Mouse (Mus musculus): ENCODE data around the gene Fndc7. TPM values are rescaled to one million over a fixed set of nuclear protein-coding genes. Genes with fewer than 3 reads are reported as not detected.
A peak's percentile ranks its signal among the peaks of the same experiment; 100 is the strongest.

The Fndc7 gene
- polyA plus RNA-seq, 1 experiment from 2014 or later: 0.05 TPM

DNA sequence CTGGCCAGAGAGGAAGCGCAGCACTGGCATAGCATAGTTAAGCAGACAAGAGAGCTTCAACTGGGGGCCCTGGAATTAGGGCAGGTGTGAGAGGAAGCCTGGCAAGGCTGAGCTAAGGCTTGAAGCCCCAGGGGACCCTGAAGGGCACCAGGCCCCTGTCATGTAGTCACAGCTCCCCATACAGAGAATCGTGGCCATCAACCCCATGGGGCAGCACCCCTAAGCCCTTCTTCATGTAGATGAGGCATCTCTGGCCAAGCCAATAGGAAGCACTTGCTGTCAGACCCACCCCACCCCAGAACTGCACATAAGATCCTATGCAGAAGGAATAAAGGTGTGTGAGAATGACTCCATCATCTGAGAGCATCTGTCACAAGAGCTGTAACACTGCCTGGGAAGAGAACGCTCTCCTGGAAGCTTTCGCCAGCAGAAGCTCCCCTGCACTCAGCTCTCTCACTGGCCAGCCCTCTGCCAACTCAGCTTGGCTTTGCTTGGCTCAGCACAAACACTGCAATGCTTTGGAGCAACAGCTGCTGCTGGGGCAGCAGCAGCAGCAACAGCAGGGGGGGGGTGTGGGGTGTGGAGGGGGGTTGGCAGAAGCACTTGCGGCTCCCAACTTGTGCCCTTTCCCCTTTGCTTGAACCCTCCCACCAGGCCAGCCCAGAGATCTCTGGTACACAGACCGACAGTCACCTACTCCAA lies 37.7 kb downstream of the Fndc7 start:
- ATAC-seq: peak; percentile 50
- Histone ChIP-seq H3K36me3 (ENCODE audit: control insufficient read depth, insufficient read depth, low read length) (no peaks in the 10 kb centered on the region), H3K27me3 (replicated peaks; ENCODE audit: control insufficient read depth, insufficient read depth, low read length) (no peaks in the 10 kb centered on the region), H3K9ac (ENCODE audit: low read depth, low read length) (no peak overlapping the region), H3K4me2 (ENCODE audit: low read length) (no peak overlapping the region), H3K4me1 (ENCODE audit: control insufficient read depth, insufficient read depth, low read depth, low read length) (peaks cover 9% of the 10 kb centered on the region; the same call in 1 of the 2 replicates), H3K4me3 (ENCODE audit: low read length) (no peak overlapping the region), H3K9me3 (ENCODE audit: control insufficient read depth, low read length) (no peaks in the 10 kb centered on the region), H3K27ac (ENCODE audit: low read depth, low read length) (no peak overlapping the region)
- WGBS: 44% methylated on average over 6 of the region's 6 CpGs

DNA sequence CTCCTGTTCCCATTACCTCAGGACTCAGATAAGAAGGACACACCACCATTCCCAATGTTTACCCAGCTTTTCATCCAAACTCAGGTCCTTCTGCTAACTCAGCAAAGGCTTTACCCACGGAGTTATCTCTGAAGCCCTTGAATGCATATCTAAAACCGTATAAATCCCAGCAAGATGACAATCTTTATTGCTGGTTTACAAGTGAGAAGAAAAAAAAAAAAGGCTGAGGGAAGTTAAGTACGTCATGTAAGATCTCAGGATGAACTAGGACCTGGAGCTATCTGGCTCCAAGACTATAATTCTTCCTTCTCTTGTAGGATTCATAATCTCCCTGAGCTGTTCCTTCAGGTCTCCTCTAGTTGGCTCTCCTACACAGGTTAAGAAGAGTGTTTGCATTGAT lies 38.3 kb downstream of the Fndc7 start:
- H3K36me3 ChIP-seq (ENCODE audit: control insufficient read depth, insufficient read depth, low read length): no peaks in the 10 kb centered on the region
- H3K27ac ChIP-seq (ENCODE audit: low read depth, low read length): no peak overlapping the region
- peaks cover 6% of the 10 kb centered on the region; the same call in 1 of the 2 replicates for H3K4me1 ChIP-seq (ENCODE audit: control insufficient read depth, insufficient read depth, low read depth, low read length)
- no peak for ATAC-seq
- no peaks in the 10 kb centered on the region for H3K9me3 ChIP-seq (ENCODE audit: control insufficient read depth, low read length)
- H3K4me3 ChIP-seq (ENCODE audit: low read length): no peak overlapping the region
- 78% methylated on average over 3 of the region's 3 CpGs for WGBS
- H3K9ac ChIP-seq (ENCODE audit: low read depth, low read length): no peak overlapping the region
- H3K27me3 ChIP-seq (replicated peaks; ENCODE audit: control insufficient read depth, insufficient read depth, low read length): no peaks in the 10 kb centered on the region
- H3K4me2 ChIP-seq (ENCODE audit: low read length): no peak overlapping the region

DNA sequence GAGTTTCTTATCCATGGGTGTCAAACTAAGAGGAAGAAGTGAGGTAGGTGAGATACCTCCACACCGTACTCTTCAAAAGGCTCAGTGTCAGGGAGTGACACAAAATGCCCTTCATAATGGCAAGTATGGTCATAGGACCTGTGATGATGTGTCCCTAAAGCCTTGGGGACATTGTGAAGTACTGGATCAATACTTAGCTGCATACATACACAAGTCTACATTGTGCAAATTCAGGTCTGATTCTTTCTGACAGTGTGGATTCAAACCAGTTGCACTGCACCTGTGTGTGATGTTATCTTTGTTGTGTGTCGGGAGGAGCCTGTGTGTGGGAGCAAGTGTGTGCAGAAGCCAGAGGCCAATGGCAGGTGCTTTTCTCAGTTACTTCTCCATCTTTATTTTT lies 38.7 kb downstream of the Fndc7 start:
- Histone ChIP-seq H3K4me2 (ENCODE audit: low read length) (no peak overlapping the region), H3K27me3 (replicated peaks; ENCODE audit: control insufficient read depth, insufficient read depth, low read length) (no peaks in the 10 kb centered on the region), H3K36me3 (ENCODE audit: control insufficient read depth, insufficient read depth, low read length) (no peaks in the 10 kb centered on the region), H3K4me3 (ENCODE audit: low read length) (no peak overlapping the region), H3K9me3 (ENCODE audit: control insufficient read depth, low read length) (no peaks in the 10 kb centered on the region), H3K4me1 (ENCODE audit: control insufficient read depth, insufficient read depth, low read depth, low read length) (peaks cover 6% of the 10 kb centered on the region; the same call in 1 of the 2 replicates), H3K9ac (ENCODE audit: low read depth, low read length) (no peak overlapping the region), H3K27ac (ENCODE audit: low read depth, low read length) (no peak overlapping the region)
- 92% methylated on average over 2 of the region's 2 CpGs for WGBS
- no peak for ATAC-seq

DNA sequence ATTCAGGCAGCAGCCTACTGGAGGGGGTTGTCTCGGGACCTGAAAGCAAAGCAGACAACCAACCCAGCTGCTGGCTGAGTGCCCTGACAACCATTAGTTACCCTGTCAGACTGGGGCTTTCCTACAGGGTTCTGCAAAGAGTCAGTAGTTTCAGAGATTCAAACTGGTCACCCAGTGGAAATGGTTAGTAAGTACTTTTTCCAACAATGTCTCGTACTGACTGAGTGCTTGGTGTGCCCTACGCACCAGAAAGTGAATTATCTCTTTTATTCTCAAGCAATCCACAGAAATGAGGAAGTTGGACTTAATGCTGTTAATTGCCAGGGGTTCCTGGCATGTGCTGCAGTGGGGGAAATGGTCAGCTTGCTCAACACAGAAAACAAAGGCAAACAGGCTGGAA lies 39.3 kb downstream of the Fndc7 start:
- no peaks in the 10 kb centered on the region for H3K36me3 ChIP-seq (ENCODE audit: control insufficient read depth, insufficient read depth, low read length)
- H3K4me3 ChIP-seq (ENCODE audit: low read length): no peak overlapping the region
- no peaks in the 10 kb centered on the region for H3K9me3 ChIP-seq (ENCODE audit: control insufficient read depth, low read length)
- peaks cover 6% of the 10 kb centered on the region; the same call in 1 of the 2 replicates for H3K4me1 ChIP-seq (ENCODE audit: control insufficient read depth, insufficient read depth, low read depth, low read length)
- no peak overlapping the region for H3K27ac ChIP-seq (ENCODE audit: low read depth, low read length)
- peak; percentile 77 for ATAC-seq
- no peak overlapping the region for H3K9ac ChIP-seq (ENCODE audit: low read depth, low read length)
- 44% methylated on average over 3 of the region's 3 CpGs for WGBS
- H3K27me3 ChIP-seq (replicated peaks; ENCODE audit: control insufficient read depth, insufficient read depth, low read length): no peaks in the 10 kb centered on the region
- H3K4me2 ChIP-seq (ENCODE audit: low read length): no peak overlapping the region

DNA sequence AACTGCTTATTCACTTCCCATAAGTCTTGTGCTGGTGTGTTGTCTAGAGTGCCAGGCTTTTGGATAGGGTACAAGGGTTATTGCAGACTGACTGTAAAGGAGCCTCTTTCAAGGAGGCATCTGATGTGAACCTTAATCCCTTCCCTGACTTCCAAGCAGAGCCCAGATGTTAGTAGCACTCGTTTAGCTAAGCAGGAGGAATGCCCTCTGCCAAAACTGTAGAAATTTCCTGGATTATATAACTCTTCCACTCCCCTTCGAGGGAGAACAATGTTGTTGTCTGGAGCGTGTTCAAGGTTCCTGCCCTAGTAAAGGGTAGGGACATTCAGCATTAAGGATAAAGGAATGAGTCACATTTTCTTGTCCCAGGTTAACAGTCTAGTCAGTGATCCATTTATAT lies 43.2 kb downstream of the Fndc7 start:
- WGBS: 81% methylated on average over 3 of the region's 3 CpGs
- ATAC-seq: no peak
- no peak overlapping the region for H3K9ac ChIP-seq (ENCODE audit: low read depth, low read length)
- no peaks in the 10 kb centered on the region for H3K9me3 ChIP-seq (ENCODE audit: control insufficient read depth, low read length)
- H3K4me1 ChIP-seq (ENCODE audit: control insufficient read depth, insufficient read depth, low read depth, low read length): no peaks in the 10 kb centered on the region; the same call in 1 of the 2 replicates
- H3K27ac ChIP-seq (ENCODE audit: low read depth, low read length): no peak overlapping the region
- no peaks in the 10 kb centered on the region for H3K27me3 ChIP-seq (replicated peaks; ENCODE audit: control insufficient read depth, insufficient read depth, low read length)
- H3K36me3 ChIP-seq (ENCODE audit: control insufficient read depth, insufficient read depth, low read length): no peaks in the 10 kb centered on the region
- no peak overlapping the region for H3K4me3 ChIP-seq (ENCODE audit: low read length)
- H3K4me2 ChIP-seq (ENCODE audit: low read length): no peak overlapping the region

DNA sequence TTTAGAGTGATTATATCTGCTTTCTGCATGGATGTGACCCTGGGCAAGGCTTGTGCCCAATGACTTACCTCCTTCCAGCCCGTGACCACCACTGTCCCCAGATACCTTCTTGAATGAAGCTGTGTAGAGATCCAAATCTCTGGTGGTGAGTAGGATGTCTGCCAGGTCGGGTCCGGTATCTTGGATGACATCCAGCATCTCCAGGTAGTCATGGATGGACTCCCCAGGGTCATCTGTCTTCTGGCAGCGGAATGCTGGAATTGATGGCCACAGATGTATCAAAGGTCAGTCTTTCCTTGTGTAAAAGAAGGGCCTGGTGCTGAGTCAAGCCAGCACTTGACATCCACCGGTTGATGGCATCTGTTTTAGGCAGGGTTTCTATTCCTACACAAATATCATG lies 45.3 kb downstream of the Fndc7 start:
- WGBS: 74% methylated on average over 5 of the region's 5 CpGs
- Histone ChIP-seq H3K4me3 (ENCODE audit: low read length) (no peak overlapping the region), H3K4me1 (ENCODE audit: control insufficient read depth, insufficient read depth, low read depth, low read length) (peaks cover 1% of the 10 kb centered on the region; the same call in 1 of the 2 replicates), H3K9me3 (ENCODE audit: control insufficient read depth, low read length) (no peaks in the 10 kb centered on the region), H3K27me3 (replicated peaks; ENCODE audit: control insufficient read depth, insufficient read depth, low read length) (no peaks in the 10 kb centered on the region), H3K36me3 (ENCODE audit: control insufficient read depth, insufficient read depth, low read length) (no peaks in the 10 kb centered on the region), H3K9ac (ENCODE audit: low read depth, low read length) (no peak overlapping the region), H3K4me2 (ENCODE audit: low read length) (no peak overlapping the region), H3K27ac (ENCODE audit: low read depth, low read length) (no peak overlapping the region)
- ATAC-seq: no peak

DNA sequence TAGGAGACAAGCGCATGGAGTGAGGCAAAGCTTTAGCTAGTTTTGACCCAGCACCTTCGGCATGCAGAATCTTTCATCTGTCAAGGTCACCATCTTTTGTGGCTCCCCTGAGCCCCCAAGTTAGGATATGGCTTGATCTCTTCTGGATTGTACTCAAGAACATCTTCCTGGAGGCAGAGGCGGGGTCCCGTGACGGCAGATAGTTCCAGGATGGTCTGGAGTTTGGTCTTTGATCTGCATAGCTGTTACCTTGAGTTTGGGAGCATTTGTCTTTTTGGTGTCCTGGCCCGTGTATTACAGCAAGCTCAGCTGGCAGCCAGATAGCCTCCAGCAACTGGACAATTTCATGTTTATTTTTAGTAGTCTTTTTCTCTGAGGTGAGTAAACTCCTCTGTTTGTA lies 45.8 kb downstream of the Fndc7 start:
- ATAC-seq: no peak
- H3K36me3 ChIP-seq (ENCODE audit: control insufficient read depth, insufficient read depth, low read length): no peaks in the 10 kb centered on the region
- H3K9me3 ChIP-seq (ENCODE audit: control insufficient read depth, low read length): no peaks in the 10 kb centered on the region
- peaks cover 5% of the 10 kb centered on the region for H3K4me1 ChIP-seq (ENCODE audit: control insufficient read depth, insufficient read depth, low read depth, low read length)
- 93% methylated on average over 6 of the region's 6 CpGs for WGBS
- H3K4me2 ChIP-seq (ENCODE audit: low read length): no peak overlapping the region
- no peak overlapping the region for H3K27ac ChIP-seq (ENCODE audit: low read depth, low read length)
- no peak overlapping the region for H3K9ac ChIP-seq (ENCODE audit: low read depth, low read length)
- no peaks in the 10 kb centered on the region for H3K27me3 ChIP-seq (replicated peaks; ENCODE audit: control insufficient read depth, insufficient read depth, low read length)
- no peak overlapping the region for H3K4me3 ChIP-seq (ENCODE audit: low read length)

DNA sequence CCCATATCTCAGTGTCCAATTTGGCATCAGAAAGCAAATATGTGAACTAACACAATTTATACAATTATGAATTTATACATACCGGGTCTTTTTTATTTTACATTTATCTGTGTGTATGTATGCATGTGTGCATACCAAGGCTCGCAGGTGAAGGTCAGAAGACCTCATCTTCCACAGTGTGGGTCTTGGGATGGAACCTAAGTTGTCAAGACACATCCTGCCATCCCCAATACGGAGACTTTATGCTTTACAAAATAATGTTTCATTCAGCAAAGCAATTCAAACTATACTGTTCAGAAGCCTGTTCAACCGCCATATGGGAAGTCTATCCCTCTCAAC lies 49.1 kb downstream of the Fndc7 start:
- H3K4me2 ChIP-seq (ENCODE audit: low read length): peak overlapping the region; percentile 69
- H3K27me3 ChIP-seq (replicated peaks; ENCODE audit: control insufficient read depth, insufficient read depth, low read length): no peaks in the 10 kb centered on the region
- WGBS: 56% methylated on average over 4 of the region's 4 CpGs
- peak overlapping the region; percentile 86 for H3K4me3 ChIP-seq (ENCODE audit: low read length)
- ATAC-seq: peak; percentile 63
- no peaks in the 10 kb centered on the region for H3K36me3 ChIP-seq (ENCODE audit: control insufficient read depth, insufficient read depth, low read length)
- no peak overlapping the region for H3K9ac ChIP-seq (ENCODE audit: low read depth, low read length)
- H3K4me1 ChIP-seq (ENCODE audit: control insufficient read depth, insufficient read depth, low read depth, low read length): peaks cover 8% of the 10 kb centered on the region
- H3K27ac ChIP-seq (ENCODE audit: low read depth, low read length): no peak overlapping the region
- no peaks in the 10 kb centered on the region for H3K9me3 ChIP-seq (ENCODE audit: control insufficient read depth, low read length)

DNA sequence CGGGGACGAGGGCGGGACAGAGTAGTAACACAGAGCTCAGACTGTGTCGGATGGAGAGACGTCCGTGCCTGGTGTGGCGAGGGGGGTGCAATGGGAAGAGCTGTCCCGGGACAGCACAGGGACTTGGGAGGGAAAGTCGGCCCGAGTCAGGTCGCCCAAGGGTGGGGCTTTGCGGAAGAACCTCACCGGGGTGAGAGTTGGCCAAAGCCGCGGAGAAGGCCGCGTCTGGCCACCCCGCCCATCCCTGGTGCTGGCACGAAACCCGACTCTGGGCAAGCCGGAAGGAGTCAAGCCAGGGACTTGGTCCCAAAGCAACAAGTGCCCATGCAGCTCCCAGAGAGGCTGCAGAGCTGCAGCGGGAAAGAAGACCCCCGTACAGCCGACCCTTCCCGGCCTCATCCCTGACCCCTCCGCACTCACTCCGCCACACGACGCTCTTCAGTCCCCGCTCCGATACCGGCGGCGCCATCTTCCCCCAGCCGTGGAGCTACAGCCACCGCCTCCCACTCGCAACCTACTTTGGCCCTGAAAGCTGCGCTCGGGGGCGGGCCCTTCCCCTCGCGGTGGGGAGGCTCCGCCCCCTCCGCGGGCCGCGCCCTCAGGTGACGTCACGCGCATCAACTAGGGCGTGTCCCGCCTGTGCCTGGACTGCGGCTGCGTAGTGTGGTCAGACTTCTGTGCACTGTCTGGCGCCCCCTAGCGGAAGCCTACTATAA lies 49.6 kb downstream of the Fndc7 start, which contains the start of gene Stxbp3:
TSS of gene Stxbp3 (minus strand) at position 527 of the 716 bp plus-strand sequence.
- H3K27ac ChIP-seq (ENCODE audit: low read depth, low read length): peak within 1 kb of the TSS; percentile 83
- no peaks in the 10 kb centered on the region for H3K27me3 ChIP-seq (replicated peaks; ENCODE audit: control insufficient read depth, insufficient read depth, low read length)
- H3K4me2 ChIP-seq (ENCODE audit: low read length): peak within 1 kb of the TSS; percentile 69
- no peaks in the 10 kb centered on the region for H3K9me3 ChIP-seq (ENCODE audit: control insufficient read depth, low read length)
- peak within 1 kb of the TSS; percentile 86 for H3K4me3 ChIP-seq (ENCODE audit: low read length)
- H3K36me3 ChIP-seq (ENCODE audit: control insufficient read depth, insufficient read depth, low read length): no peaks in the 10 kb centered on the region
- H3K4me1 ChIP-seq (ENCODE audit: control insufficient read depth, insufficient read depth, low read depth, low read length): peaks cover 8% of the 10 kb centered on the region
- peak; percentile 97 for ATAC-seq
- WGBS: under 1% methylated on average over 55 of the region's 56 CpGs
- H3K9ac ChIP-seq (ENCODE audit: low read depth, low read length): peak within 1 kb of the TSS; percentile 82

Data from hindbrain, embryonic 16.5 days (tissue).